Mouse (Mus musculus): ENCODE data around the gene Baiap2.

DNA sequence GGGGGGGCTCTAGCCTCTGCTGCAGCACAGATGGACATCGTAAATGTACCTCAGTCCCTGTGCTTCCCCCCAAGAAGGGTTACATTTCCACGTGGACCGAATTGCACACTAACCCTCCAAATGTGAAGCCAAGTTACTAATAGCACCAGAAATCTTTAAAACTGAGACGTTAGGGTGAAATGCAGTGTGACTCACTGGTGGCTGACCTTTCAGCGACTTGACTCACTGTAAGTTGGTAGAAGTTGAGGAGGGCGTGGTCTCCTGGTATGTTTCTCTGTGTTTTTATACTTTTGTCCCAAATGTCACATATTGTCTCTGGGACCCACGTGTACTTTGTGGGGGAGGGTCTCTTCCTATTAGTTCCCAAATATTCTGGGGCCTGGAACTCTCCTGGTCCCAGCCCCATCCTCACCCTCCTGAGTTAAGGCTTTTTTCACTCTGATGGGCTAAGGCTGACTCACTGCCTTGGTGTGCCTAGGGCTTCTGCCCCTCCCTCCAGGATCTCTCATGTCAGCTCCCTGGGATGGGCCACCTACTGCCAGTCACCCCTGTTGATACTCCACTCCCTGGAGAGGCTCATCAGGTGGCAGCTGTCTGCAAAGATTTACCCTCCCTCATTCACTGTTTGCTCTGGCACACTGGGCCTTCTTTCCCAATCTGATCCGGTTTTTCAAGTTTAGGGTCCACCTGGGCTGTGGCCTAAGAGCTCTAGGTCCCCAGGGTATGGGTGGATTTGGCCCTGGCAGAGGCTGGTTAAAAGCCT, 33.4 kb downstream of the Baiap2 start:
- no peak for TF ChIP-seq POLR2A (IDR thresholded peaks at IDR 0.05; ENCODE audit: control insufficient read depth, low read depth, low read length)
- TF ChIP-seq CTCF (IDR thresholded peaks at IDR 0.05; ENCODE audit: control insufficient read depth, insufficient read depth, insufficient replicate concordance, low read depth, low read length): no peak

All from testis, adult 2 months (tissue).